Comparison of ENCODE assay signal across 28 mouse cellular contexts in the genomic region with DNA sequence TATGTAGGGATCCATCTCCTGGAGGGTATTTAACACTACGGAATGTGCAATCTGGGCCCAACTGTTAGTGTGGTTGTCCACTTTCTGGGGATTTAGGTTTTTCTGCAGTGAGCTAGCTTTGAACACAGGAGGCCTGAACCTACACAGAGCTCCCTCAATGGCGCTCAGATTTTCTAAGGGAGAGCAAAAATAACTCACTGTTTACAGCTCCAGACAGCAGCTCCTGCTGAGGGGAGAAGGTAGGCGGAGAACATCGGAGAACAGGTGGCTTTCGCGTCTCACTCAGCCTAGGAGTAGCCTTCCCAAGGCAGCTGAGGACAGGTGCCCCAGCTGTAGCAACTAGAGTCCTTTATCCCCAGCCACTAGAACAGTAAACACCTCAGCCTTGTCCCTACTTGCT. TPM values are rescaled to one million over a fixed set of nuclear protein-coding genes. Genes with fewer than 3 reads are reported as not detected.
"Had no signal": no experiment of that assay in that cellular context is flagged by ENCODE, and none has a peak within 500 bp of the region (broad histone marks: within the 10 kb centered on the region; RNA-seq: fewer than 3 reads in every experiment).

No protein-coding gene starts in this region.

- H3K9ac ChIP-seq: embryonic facial prominence, embryonic 12.5 days; embryonic facial prominence, embryonic 13.5 days; embryonic facial prominence, embryonic 15.5 days; forebrain, embryonic 12.5 days; forebrain, embryonic 15.5 days; forebrain, postnatal 0 days had no signal

- H3K27ac ChIP-seq: embryonic facial prominence, embryonic 10.5 days; embryonic facial prominence, embryonic 12.5 days; embryonic facial prominence, embryonic 13.5 days; embryonic facial prominence, embryonic 15.5 days; forebrain, embryonic 10.5 days; forebrain, embryonic 12.5 days; forebrain, embryonic 15.5 days; gastrocnemius, adult 2 months; heart, adult 2 months; heart, embryonic 10.5 days had no signal

- DNase-seq: cerebellum, adult 8-10 months; cerebellum, adult 9-10 months; cerebellum, adult 9-11 months; cerebellum, postnatal 10 days; cerebellum, postnatal 14 days; cerebellum, postnatal 25 days; cerebellum, postnatal 36 days; embryo, embryonic 11 days; forebrain, postnatal 0 days; gastrocnemius, adult 2 months; gastrocnemius, postnatal 10 days; gastrocnemius, postnatal 14 days; gastrocnemius, postnatal 25 days; gastrocnemius, postnatal 36 days; heart, adult 11 months; heart, adult 18-20 months; heart, adult 2 months had no signal

- H3K9me3 ChIP-seq: embryonic facial prominence, embryonic 10.5 days; embryonic facial prominence, embryonic 12.5 days; embryonic facial prominence, embryonic 13.5 days; embryonic facial prominence, embryonic 15.5 days; forebrain, embryonic 10.5 days; forebrain, embryonic 12.5 days; forebrain, embryonic 15.5 days; heart, embryonic 10.5 days had no signal

- H3K36me3 ChIP-seq: embryonic facial prominence, embryonic 10.5 days; forebrain, embryonic 10.5 days; forebrain, embryonic 12.5 days had no signal

- ATAC-seq: forebrain, embryonic 14.5 days; forebrain, embryonic 15.5 days; forebrain, embryonic 16.5 days; forebrain, postnatal 0 days had no signal

- H3K4me2 ChIP-seq: embryonic facial prominence, embryonic 12.5 days; embryonic facial prominence, embryonic 13.5 days; embryonic facial prominence, embryonic 15.5 days; forebrain, embryonic 12.5 days; forebrain, embryonic 15.5 days had no signal

- H3K4me3 ChIP-seq: embryonic facial prominence, embryonic 10.5 days; embryonic facial prominence, embryonic 12.5 days; embryonic facial prominence, embryonic 13.5 days; embryonic facial prominence, embryonic 15.5 days; erythroblast, embryonic 14.5 days; forebrain, embryonic 10.5 days; forebrain, embryonic 12.5 days; forebrain, embryonic 15.5 days; gastrocnemius, adult 2 months; heart, adult 2 months; heart, embryonic 10.5 days had no signal

RNA-seq across cellular contexts. Expression of a gene that starts 27.6 kb away (rescaled TPM):
- polyA plus RNA-seq: erythroblast, embryonic 14.5 days had no signal
